ENCODE assay signal across 8 mouse cellular contexts in the genomic region with DNA sequence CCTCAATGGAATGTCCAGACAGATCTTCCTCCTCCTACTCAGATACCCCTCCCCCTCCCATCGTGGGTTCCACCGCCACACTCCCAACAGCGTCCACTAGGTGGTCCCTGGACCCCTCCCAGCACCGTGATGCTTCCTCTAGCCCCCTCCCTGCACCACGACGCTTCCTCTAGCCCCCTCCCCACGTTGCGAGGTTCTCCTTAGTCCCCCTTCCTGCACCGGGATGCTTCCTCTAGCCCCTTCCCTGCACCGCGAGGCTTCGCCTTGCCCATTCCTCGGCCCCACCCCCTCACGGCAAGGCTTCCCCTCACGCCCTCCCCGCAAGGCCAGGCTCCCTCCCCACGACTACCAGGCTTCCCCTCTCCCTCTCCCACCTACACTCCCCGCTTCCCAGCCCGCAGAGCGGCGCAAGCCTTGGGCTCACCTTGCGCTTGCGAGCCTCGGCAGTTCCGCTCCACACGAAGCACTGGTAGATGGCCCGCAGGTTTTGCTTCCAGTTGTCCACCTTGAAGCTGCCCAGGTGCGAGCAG. TPM values are rescaled to one million over a fixed set of nuclear protein-coding genes. Genes with fewer than 3 reads are reported as not detected.
DNase-seq lines count a peak whose midpoint lies in the region; ATAC-seq lines count a peak whose summit lies in the region.

No protein-coding gene starts in this region.

- H3K4me2 ChIP-seq in embryonic facial prominence, embryonic 15.5 days (replicated peaks): peak overlapping the region; percentile 64
- H3K4me2 ChIP-seq in hindbrain, embryonic 16.5 days (ENCODE audit: low read length): peak overlapping the region; percentile 71
- peak overlapping the region; percentile 65 for H3K4me2 ChIP-seq in limb, embryonic 12.5 days
- peak overlapping the region; percentile 65 for H3K4me2 ChIP-seq in midbrain, embryonic 12.5 days (replicated peaks)
- H3K4me2 ChIP-seq in stomach, embryonic 15.5 days: peak overlapping the region; percentile 75

- peak overlapping the region; percentile 100 for H3K4me3 ChIP-seq in embryonic facial prominence, embryonic 15.5 days (replicated peaks)
- peak overlapping the region; percentile 96 for H3K4me3 ChIP-seq in hindbrain, embryonic 16.5 days (ENCODE audit: low read length)
- H3K4me3 ChIP-seq in limb, embryonic 12.5 days (replicated peaks): peak overlapping the region; percentile 82
- H3K4me3 ChIP-seq in midbrain, embryonic 12.5 days: peak overlapping the region; percentile 98
- H3K4me3 ChIP-seq in stomach, embryonic 15.5 days (replicated peaks): peak overlapping the region; percentile 98

- peak overlapping the region; percentile 99 for H3K9ac ChIP-seq in embryonic facial prominence, embryonic 15.5 days
- peak overlapping the region; percentile 100 for H3K9ac ChIP-seq in hindbrain, embryonic 16.5 days (ENCODE audit: low read depth, low read length)
- peak overlapping the region; percentile 94 for H3K9ac ChIP-seq in limb, embryonic 12.5 days (replicated peaks)
- peak overlapping the region; percentile 99 for H3K9ac ChIP-seq in midbrain, embryonic 12.5 days (replicated peaks)
- peak overlapping the region; percentile 100 for H3K9ac ChIP-seq in stomach, embryonic 15.5 days

- WGBS in embryonic facial prominence, embryonic 15.5 days: under 1% methylated on average over 28 of the region's 28 CpGs
- whole genome bisulfite sequencing in hindbrain, embryonic 16.5 days: under 1% methylated on average over 28 of the region's 28 CpGs
- under 1% methylated on average over 28 of the region's 28 CpGs for WGBS in limb, embryonic 12.5 days
- under 1% methylated on average over 26 of the region's 28 CpGs for WGBS in midbrain, embryonic 12.5 days
- under 1% methylated on average over 27 of the region's 28 CpGs for WGBS in stomach, embryonic 15.5 days

- peak; percentile 32; the same call in 1 of the 2 replicates for ATAC-seq in frontal cortex, adult (ENCODE audit: low TSS enrichment)
- ATAC-seq in embryonic facial prominence, embryonic 15.5 days (ENCODE audit: insufficient number of reproducible peaks, low FRiP score, low TSS enrichment, low read depth): peak; percentile 41
- peak; percentile 12 for ATAC-seq in hindbrain, embryonic 16.5 days
- peak; percentile 27 for ATAC-seq in limb, embryonic 12.5 days (ENCODE audit: insufficient number of reproducible peaks, insufficient read depth, low FRiP score, low TSS enrichment, low read depth)
- ATAC-seq in midbrain, embryonic 12.5 days (ENCODE audit: low FRiP score, low read depth): peak; percentile 42
- peak; percentile 3; the same call in 1 of the 2 replicates for ATAC-seq in stomach, embryonic 15.5 days (ENCODE audit: insufficient read depth, low FRiP score, low read depth)

- no peaks in the 10 kb centered on the region for H3K9me3 ChIP-seq in embryonic facial prominence, embryonic 15.5 days (replicated peaks)
- no peaks in the 10 kb centered on the region for H3K9me3 ChIP-seq in hindbrain, embryonic 16.5 days (ENCODE audit: control insufficient read depth, low read length)
- H3K9me3 ChIP-seq in limb, embryonic 12.5 days: no peaks in the 10 kb centered on the region
- no peaks in the 10 kb centered on the region for H3K9me3 ChIP-seq in midbrain, embryonic 12.5 days
- H3K9me3 ChIP-seq in stomach, embryonic 15.5 days: no peaks in the 10 kb centered on the region

- H3K4me1 ChIP-seq in embryonic facial prominence, embryonic 15.5 days: peaks cover 32% of the 10 kb centered on the region
- H3K4me1 ChIP-seq in hindbrain, embryonic 16.5 days (ENCODE audit: control insufficient read depth, insufficient read depth, low read depth, low read length): peaks cover 40% of the 10 kb centered on the region
- H3K4me1 ChIP-seq in limb, embryonic 12.5 days (replicated peaks): peaks cover 24% of the 10 kb centered on the region
- peaks cover 39% of the 10 kb centered on the region for H3K4me1 ChIP-seq in midbrain, embryonic 12.5 days
- peaks cover 12% of the 10 kb centered on the region for H3K4me1 ChIP-seq in stomach, embryonic 15.5 days

- H3K36me3 ChIP-seq in embryonic facial prominence, embryonic 15.5 days: no peaks in the 10 kb centered on the region
- H3K36me3 ChIP-seq in hindbrain, embryonic 16.5 days (ENCODE audit: control insufficient read depth, insufficient read depth, low read length): no peaks in the 10 kb centered on the region
- peaks cover 11% of the 10 kb centered on the region; the same call in 1 of the 2 replicates for H3K36me3 ChIP-seq in limb, embryonic 12.5 days
- 0 out of 2 replicates have a peak, but pooled peaks cover 3% of the 10 kb centered on the region for H3K36me3 ChIP-seq in midbrain, embryonic 12.5 days
- no peaks in the 10 kb centered on the region for H3K36me3 ChIP-seq in stomach, embryonic 15.5 days

- H3K27ac ChIP-seq in embryonic facial prominence, embryonic 15.5 days (replicated peaks): peak overlapping the region; percentile 98
- peak overlapping the region; percentile 98 for H3K27ac ChIP-seq in hindbrain, embryonic 16.5 days (ENCODE audit: low read depth, low read length)
- H3K27ac ChIP-seq in limb, embryonic 12.5 days: peak overlapping the region; percentile 97
- peak overlapping the region; percentile 98 for H3K27ac ChIP-seq in midbrain, embryonic 12.5 days (replicated peaks)
- H3K27ac ChIP-seq in stomach, embryonic 15.5 days: peak overlapping the region; percentile 98

- no peak for DNase-seq in frontal cortex, postnatal 36 days (ENCODE audit: low spot score in 2 of 2)
- peak; percentile 60 for DNase-seq in adrenal gland, postnatal 25 days

- no peaks in the 10 kb centered on the region for H3K27me3 ChIP-seq in embryonic facial prominence, embryonic 15.5 days
- H3K27me3 ChIP-seq in hindbrain, embryonic 16.5 days (replicated peaks; ENCODE audit: control insufficient read depth, insufficient read depth, low read length): no peaks in the 10 kb centered on the region
- no peaks in the 10 kb centered on the region for H3K27me3 ChIP-seq in limb, embryonic 12.5 days
- H3K27me3 ChIP-seq in midbrain, embryonic 12.5 days: no peaks in the 10 kb centered on the region
- H3K27me3 ChIP-seq in stomach, embryonic 15.5 days (replicated peaks): no peaks in the 10 kb centered on the region

RNA-seq across cellular contexts. Expression of a gene that starts 0.5 kb away (rescaled TPM):
- 68.9 and 103 TPM in 2 replicates for total RNA-seq in adrenal gland, postnatal 25 days (2021)
- 131 and 140 TPM in 2 replicates for polyA plus RNA-seq in embryonic facial prominence, embryonic 15.5 days (2015; fragmentation: Nextera tagmentation; extraction: Ambion mirVana)
- polyA plus RNA-seq in hindbrain, embryonic 16.5 days (2015; fragmentation: Nextera tagmentation; extraction: Ambion mirVana): 341 and 401 TPM in 2 replicates
- polyA plus RNA-seq in limb, embryonic 12.5 days (2016; fragmentation: Nextera tagmentation; extraction: Ambion mirVana): 196 and 199 TPM in 2 replicates
- polyA plus RNA-seq in midbrain, embryonic 12.5 days (2016; fragmentation: Nextera tagmentation; extraction: Ambion mirVana): 338 and 345 TPM in 2 replicates
- 92.9 and 104 TPM in 2 replicates for polyA plus RNA-seq in stomach, embryonic 15.5 days (2015; fragmentation: Nextera tagmentation; extraction: Ambion mirVana)

RNA-seq across cellular contexts. Expression of a gene that starts 33.0 kb away (rescaled TPM):
- 0.88 and 1.1 TPM in 2 replicates for total RNA-seq in adrenal gland, postnatal 25 days (2021)
- polyA plus RNA-seq in embryonic facial prominence, embryonic 15.5 days (2015; fragmentation: Nextera tagmentation; extraction: Ambion mirVana): 3.6 and 5.4 TPM in 2 replicates
- 0.40 and 0.41 TPM in 2 replicates for polyA plus RNA-seq in hindbrain, embryonic 16.5 days (2015; fragmentation: Nextera tagmentation; extraction: Ambion mirVana)
- 0.46 and 0.47 TPM in 2 replicates for polyA plus RNA-seq in limb, embryonic 12.5 days (2016; fragmentation: Nextera tagmentation; extraction: Ambion mirVana)
- not detected in 2 replicates for polyA plus RNA-seq in midbrain, embryonic 12.5 days (2016; fragmentation: Nextera tagmentation; extraction: Ambion mirVana)
- 0.19 TPM in 1 of 2 replicates, not detected in the other for polyA plus RNA-seq in stomach, embryonic 15.5 days (2015; fragmentation: Nextera tagmentation; extraction: Ambion mirVana)

RNA-seq across cellular contexts. Expression of a gene that starts 47.8 kb away (rescaled TPM):
- total RNA-seq in adrenal gland, postnatal 25 days (2021): 0.43 TPM in 1 of 2 replicates, not detected in the other
- polyA plus RNA-seq in embryonic facial prominence, embryonic 15.5 days (2015; fragmentation: Nextera tagmentation; extraction: Ambion mirVana): 2.2 and 3.2 TPM in 2 replicates
- polyA plus RNA-seq in hindbrain, embryonic 16.5 days (2015; fragmentation: Nextera tagmentation; extraction: Ambion mirVana): 1.4 and 2.0 TPM in 2 replicates
- polyA plus RNA-seq in limb, embryonic 12.5 days (2016; fragmentation: Nextera tagmentation; extraction: Ambion mirVana): 0.69 and 0.76 TPM in 2 replicates
- 0.68 and 1.6 TPM in 2 replicates for polyA plus RNA-seq in midbrain, embryonic 12.5 days (2016; fragmentation: Nextera tagmentation; extraction: Ambion mirVana)
- 2.5 and 3.4 TPM in 2 replicates for polyA plus RNA-seq in stomach, embryonic 15.5 days (2015; fragmentation: Nextera tagmentation; extraction: Ambion mirVana)
